Mouse (Mus musculus): ENCODE measurements around the gene Rbm45.

DNA sequence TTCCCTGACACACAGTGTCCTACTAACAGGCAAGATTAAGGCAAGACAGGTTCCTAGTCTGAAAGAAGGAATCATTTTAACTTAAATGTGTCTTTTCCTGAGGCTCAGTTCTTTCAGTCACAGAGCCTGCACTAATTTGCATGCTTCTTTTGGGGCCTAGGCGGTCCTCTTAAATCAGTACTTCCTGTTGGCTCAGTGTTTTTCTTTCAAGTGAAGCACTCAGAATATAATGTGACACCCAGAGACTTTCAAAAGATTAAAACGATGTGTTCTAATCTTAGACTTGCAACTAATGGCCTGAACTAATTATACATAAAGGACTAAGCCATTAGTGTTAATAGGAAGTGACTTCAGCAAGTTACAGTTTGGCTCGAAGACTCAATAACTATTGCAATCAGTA lies 59.5 kb downstream of the Rbm45 start:
- TF ChIP-seq MAX (IDR thresholded peaks at IDR 0.05; ENCODE audit: low read length) (no peak), ZMIZ1 (IDR thresholded peaks at IDR 0.05; ENCODE audit: low read depth, low read length) (no peak), ZKSCAN1 (IDR thresholded peaks at IDR 0.05; ENCODE audit: borderline replicate concordance, low read depth, low read length) (no peak), MYC (IDR thresholded peaks at IDR 0.05; ENCODE audit: low read depth, low read length) (no peak), HCFC1 (IDR thresholded peaks at IDR 0.05; ENCODE audit: low read depth, low read length) (no peak), MAFK (IDR thresholded peaks at IDR 0.05; ENCODE audit: insufficient replicate concordance, low read length) (no peak), CHD2 (IDR thresholded peaks at IDR 0.05; ENCODE audit: low read length) (no peak), CHD1 (IDR thresholded peaks at IDR 0.05; ENCODE audit: low read depth, low read length) (no peak), CTCF (conservative IDR thresholded peaks at IDR 0.05 in 1 of 2, IDR thresholded peaks at IDR 0.05 in 1 of 2; ENCODE audit: low read depth in 2 of 2, low read length in 2 of 2) (no peak), SIN3A (IDR thresholded peaks at IDR 0.05; ENCODE audit: low read length) (no peak), TBP (conservative IDR thresholded peaks at IDR 0.05; ENCODE audit: low read depth, low read length) (no peak)

Data from CH12.LX (cell line).